Mouse (Mus musculus) MEL-GATA-1-ER (cell line): ENCODE data around the gene Tiam1.
A peak's percentile ranks its signal among the peaks of the same experiment; 100 is the strongest.

Experiments used
- DNase-seq: peaks from one replicate; pipeline ENCODE4 v3.0.0-alpha.2; 2012; ENCODE audit warnings: low read depth; ENCODE audit errors: extremely low read depth

The Tiam1 gene

GRCm38 (mm10) chr16:89810398-89810797, 333.2 kb downstream of the Tiam1 start:
- peak; percentile 23 for DNase-seq

DNA sequence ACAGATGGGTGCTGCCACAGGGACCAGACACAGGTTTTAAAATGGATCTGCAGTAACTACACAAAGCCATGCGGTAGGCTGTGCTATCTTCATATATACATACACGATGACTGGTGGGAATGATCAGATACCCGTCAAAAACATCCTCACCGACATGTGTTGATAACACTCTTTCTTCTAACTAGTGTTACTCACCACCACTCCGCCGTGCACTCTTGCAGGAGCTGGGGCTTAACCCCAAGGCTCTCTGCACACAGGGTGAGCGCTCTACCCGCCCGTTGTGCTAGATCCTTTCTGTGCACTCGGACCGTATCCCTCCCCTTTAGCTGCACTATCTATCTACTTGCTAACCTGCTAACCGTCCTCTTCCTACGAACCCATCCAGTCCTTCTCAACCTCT, 335.4 kb downstream of the Tiam1 start:
- no peak for DNase-seq

- DNase-seq = no peak
Measured at GRCm38 (mm10) chr16:89805946-89806345, 337.6 kb downstream of the Tiam1 start.

GRCm38 (mm10) chr16:89805210-89805609, 338.4 kb downstream of the Tiam1 start:
- no peak for DNase-seq

GRCm38 (mm10) chr16:89801493-89801892, 342.1 kb downstream of the Tiam1 start:
- no peak for DNase-seq

DNA sequence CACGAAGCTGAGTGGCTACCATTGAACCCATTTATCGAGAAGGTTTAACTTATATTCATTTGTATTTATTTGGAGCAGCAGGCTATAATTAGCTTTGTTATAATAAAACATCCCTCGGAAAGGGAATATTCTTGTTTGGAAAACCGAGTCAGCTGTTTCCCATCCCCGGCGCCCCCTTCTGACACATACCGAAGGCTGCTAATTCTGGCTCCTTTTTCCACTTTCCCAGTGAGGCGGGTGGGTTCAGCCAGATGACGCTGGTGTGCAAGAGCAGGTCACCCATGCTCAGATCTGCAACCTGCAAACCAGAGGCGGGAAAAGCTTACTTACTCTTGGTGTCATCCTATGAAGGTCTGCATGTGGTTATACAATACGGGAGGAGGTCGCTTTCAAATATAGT, 343.8 kb downstream of the Tiam1 start:
- no peak for DNase-seq

DNA sequence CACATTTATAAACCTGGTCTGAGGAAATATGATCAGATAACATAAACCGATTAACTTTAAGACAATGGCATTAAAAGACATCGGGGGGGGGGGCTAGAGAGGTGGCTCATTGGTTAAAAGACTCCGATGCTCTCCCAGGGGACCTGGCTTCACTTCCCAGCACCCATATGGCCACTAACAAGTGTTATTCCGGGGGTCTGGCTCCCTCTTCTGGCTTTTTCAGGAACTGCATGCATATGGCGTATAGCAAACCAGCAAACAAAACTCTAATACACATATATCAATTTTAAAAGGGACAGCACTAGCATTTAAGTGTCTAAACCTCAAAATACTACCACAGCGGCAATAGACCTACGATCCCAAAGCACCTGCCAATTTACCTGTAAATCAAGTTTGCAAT, 347.0 kb downstream of the Tiam1 start:
- DNase-seq = no peak

DNA sequence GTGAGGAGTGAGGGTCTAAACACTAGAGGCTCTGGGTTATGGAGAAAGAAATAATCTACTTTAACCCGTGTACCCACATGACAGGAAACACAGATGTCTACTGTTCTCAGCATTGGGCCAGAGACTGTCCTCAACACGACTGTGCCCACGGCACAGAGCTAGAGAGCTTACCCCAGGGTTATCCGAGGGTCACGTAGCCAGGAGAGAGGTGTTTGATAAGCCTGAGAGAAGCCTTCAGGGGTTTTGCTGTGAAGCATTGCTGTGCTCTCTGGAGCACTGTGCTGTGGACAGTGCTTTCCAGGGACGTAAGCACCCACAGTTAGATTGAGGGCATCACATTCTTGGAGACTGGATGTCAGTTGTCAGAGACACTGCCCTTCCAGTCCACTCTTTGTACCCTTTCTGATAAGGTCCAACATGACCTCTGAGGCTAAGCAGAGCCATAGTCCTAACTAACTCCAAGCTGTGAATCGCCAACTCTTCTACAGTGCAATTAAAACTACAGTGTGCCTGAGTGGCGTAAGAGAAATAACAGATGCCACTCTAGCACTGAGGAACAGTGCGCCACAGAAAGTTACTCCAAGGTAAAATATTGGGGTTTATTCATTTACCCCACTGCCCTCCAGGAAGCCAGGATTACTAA, 353.7 kb downstream of the Tiam1 start:
- DNase-seq = no peak

DNA sequence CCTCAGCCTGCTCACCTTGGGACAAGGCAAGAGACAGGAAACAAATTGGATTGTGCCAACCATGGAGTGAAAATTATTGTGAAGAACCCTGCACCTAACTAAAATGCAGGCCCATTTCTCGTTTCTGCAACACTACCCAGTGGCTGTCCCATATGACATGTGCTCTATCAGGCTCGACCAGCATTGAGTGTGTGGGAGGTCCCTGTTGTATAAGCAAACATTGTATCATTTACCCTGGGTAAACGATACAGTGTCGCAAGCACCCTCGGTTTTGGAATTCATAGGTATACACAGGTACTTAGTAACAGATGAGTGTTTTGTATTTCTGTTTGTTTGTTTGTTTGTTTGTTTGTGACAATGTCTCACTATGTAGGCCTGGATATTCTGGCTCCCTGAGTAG, 357.8 kb downstream of the Tiam1 start:
- no peak for DNase-seq

DNA sequence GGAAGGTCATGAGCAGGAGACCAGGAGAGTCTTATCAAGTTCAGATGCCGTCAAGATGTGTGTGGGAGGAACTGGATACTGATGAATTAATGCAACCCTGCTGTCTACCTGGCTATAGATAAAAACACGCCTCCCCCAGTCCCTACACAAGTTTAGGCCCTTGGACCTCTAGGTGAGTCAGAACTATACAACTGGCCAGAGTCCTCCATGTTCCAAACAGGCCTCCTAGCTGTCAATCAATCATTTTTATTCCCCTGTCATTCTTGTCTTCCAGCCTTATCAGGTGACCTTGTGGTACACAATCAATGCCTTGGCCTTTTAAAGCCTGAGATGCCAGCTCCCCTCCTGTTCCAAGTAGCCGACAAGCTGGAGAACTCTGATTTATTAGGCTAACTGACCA, 363.9 kb downstream of the Tiam1 start:
- DNase-seq = no peak

DNA sequence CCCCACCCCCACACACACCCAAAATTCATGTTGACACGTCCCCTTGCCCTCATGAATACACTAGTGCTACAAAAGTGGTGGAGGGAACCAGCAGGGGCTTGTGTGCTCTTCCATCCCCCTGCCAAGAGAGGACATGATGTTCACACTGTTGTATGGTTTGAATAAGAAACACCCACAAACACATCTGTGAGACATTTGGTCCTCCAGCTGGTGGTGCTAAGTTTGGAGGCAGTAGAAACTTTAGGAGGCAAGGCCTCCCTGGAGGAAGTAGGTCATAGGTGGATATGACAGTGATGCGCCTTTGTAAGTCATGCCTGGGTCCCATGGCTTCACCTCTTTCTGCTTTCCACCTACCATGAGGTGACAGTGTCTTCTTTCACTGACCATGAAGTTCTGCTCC, 366.1 kb downstream of the Tiam1 start:
- DNase-seq = no peak

DNA sequence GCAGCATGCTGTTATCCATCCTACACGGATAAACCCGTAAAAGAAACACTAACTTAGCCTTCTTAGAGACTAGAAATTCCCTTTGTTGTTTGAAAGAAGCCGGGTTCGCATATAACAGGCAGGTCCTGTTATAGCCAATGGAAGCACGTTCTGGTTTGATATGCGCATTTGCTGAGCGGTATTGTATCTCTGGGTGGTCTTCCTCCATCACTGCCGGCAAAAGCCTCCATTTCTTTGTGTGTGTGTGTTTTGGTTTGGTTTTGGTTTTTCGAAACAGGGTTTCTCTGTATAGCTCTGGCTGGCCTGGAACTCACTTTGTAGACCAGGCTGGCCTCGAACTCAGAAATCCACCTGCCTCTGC, 369.0 kb downstream of the Tiam1 start:
- no peak for DNase-seq

DNA sequence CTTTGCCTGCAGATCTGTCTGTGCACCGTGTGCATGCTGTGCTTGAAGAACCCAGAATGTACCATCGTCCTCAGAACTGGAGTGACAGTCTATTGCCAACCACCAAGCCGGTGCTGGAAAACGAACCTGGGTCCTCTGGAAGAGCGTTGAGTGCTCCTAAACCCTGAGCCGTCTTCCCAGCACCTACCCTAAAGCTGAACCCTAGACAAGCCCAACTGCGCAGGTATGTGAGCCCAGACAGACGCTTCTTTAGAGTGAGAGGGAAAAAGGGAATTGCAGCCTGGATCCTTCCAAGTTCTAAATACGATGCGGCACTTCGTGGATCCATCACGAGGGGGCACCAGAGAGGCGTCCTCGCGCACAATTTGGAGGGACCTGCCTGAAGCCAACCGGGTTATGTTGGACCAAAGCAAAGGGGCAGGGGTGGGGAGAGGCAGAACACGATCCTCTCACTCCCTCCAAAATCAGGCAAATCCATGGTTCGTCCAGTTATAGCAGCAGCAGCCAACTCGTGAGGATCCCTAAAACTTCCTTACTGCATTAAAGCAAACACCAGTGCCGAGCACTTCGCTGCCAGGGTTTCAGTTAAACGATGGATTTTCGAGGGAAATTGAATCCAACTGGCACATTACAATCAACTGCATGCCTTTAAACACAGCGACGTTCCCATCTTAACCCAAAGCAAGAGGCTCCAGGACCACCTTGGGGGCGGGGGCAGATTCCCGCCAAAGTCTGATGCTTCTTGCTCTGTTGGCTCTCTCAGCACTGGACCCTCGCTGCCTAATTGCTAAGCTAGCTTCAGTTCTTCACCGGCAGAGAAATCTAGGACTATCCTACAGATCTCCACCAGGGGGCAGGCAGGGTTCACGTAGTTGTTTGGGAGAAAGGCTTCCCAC, 369.7 kb downstream of the Tiam1 start:
- DNase-seq = peak; percentile 72

- no peak for DNase-seq
Measured at GRCm38 (mm10) chr16:89765919-89766318, 377.6 kb downstream of the Tiam1 start.

- peak; percentile 14 for DNase-seq
Measured at GRCm38 (mm10) chr16:89765470-89765869, 378.1 kb downstream of the Tiam1 start.

GRCm38 (mm10) chr16:89763812-89764211, 379.8 kb downstream of the Tiam1 start:
- DNase-seq = no peak

- DNase-seq = no peak
Measured at GRCm38 (mm10) chr16:89762523-89762922, 381.0 kb downstream of the Tiam1 start.

GRCm38 (mm10) chr16:89762096-89762495, 381.5 kb downstream of the Tiam1 start:
- DNase-seq = no peak

GRCm38 (mm10) chr16:89757384-89757783, 386.2 kb downstream of the Tiam1 start:
- DNase-seq = no peak

DNA sequence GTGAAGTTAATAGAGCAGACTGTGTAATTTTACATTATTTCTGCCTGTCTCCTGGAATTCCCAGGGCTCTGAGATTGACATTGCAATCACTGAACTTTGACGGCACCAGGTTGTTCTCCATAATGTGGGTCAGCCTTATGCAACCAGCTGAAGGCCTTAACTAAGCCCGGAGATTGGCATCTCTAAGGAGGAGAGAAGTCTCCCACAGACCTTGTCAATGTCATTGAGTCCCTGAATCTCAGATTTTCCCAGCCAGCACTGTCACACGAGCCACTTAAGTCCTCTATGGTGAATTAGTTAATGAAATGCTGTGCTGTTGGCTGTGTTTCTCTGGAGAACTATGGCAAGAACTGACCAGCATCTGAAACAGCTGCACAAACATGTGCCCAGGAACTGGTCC, 388.9 kb downstream of the Tiam1 start:
- DNase-seq = no peak

GRCm38 (mm10) chr16:89747864-89748263, 395.7 kb downstream of the Tiam1 start:
- no peak for DNase-seq

GRCm38 (mm10) chr16:89739559-89739958, 404.0 kb downstream of the Tiam1 start:
- DNase-seq = no peak

DNA sequence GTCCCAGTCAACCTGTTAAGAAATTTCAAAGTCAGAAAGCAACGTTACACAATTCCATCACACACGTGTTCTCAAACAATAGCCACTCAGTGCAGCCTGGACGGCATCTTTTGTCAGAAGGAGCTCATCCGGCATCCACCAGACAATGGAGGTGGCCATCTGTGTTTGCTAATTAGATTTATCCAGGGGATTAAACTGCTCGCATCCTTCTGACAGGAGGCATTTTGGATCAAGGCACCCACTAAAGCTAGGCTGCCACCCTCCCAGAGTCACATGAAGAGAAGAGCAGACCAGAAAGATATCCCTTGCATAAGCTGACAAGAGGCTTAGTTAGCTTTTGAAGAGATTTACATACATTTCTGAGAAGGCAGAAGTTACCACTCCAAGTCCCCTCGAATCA, 404.6 kb downstream of the Tiam1 start:
- DNase-seq = no peak
